Mouse (Mus musculus): ENCODE measurements around the gene Hdhd5.

- TF ChIP-seq POLR2A (IDR thresholded peaks at IDR 0.05; ENCODE audit: low read depth, low read length), result no peak
- TF ChIP-seq CTCF (IDR thresholded peaks at IDR 0.05; ENCODE audit: extremely low read depth, insufficient read length, insufficient replicate concordance, low read depth, low read length), result no peak
Observed at GRCm38 (mm10) chr6:120469268-120469667, 61.9 kb downstream of the Hdhd5 start.
